Mouse (Mus musculus) G1E (cell line): ENCODE data around the gene Otud3.

Experiments
- CTCF ChIP-seq: IDR thresholded peaks from 2 replicates; pipeline ENCODE4 v1.5.1; 2012; ENCODE audit warnings: low read depth, low read length, inconsistent platforms, mixed read lengths
- GATA1 ChIP-seq: IDR thresholded peaks from 2 replicates; pipeline ENCODE4 v1.6.1; 2012; ENCODE audit warnings: borderline replicate concordance, low read length, inconsistent platforms, mixed read lengths
- GATA2 ChIP-seq: IDR thresholded peaks from 2 replicates; pipeline ENCODE4 v1.6.1; 2012; ENCODE audit warnings: low read depth, low read length, inconsistent platforms, borderline replicate concordance
- TAL1 ChIP-seq: conservative IDR thresholded peaks from 2 replicates; pipeline ENCODE4 v1.6.1; 2012; ENCODE audit warnings: low read depth, low read length, inconsistent platforms, mixed read lengths

DNA sequence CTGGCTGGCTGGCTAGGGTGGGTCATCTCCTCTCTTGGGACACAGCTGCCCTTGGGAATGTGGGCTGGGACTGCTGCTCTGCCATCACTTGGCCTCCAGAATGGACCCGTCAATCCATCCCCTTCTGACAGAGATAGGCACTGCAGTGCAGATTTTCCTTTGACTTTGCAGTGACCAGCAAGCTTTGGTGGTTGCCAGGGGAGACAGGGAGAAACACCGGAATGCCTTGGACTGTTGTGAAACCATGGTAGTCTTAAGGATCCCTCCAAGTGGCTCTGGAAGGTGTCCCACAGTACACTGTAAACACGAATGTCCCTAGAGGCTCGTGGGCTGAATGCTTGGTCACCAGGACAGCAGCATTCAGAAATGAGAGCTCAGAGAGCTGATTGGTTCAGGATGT, 25.7 kb upstream of the Otud3 start:
- TF ChIP-seq CTCF (no peak), GATA1 (no peak), GATA2 (no peak), TAL1 (no peak)
